Mouse (Mus musculus) gastrocnemius, postnatal 25 days (tissue): ENCODE results near the gene Tnfrsf8. TPM values are rescaled to one million over a fixed set of nuclear protein-coding genes. Genes with fewer than 3 reads are reported as not detected.
A peak's percentile ranks its signal among the peaks of the same experiment; 100 is the strongest.

Experiments used
- DNase-seq: peaks from one replicate; pipeline ENCODE4 v3.0.0; 2022
- total RNA-seq, 2 experiments: library from RNA; stranded (reverse); gene quantifications; 1 replicate in 1 of 2; 2 replicates in 1 of 2; pipeline ENCODE4 v1.2.3; 2021

Gene Tnfrsf8
- total RNA-seq, 2 experiments from 2014 or later, result 0.08 TPM; not detected in 1

DNA sequence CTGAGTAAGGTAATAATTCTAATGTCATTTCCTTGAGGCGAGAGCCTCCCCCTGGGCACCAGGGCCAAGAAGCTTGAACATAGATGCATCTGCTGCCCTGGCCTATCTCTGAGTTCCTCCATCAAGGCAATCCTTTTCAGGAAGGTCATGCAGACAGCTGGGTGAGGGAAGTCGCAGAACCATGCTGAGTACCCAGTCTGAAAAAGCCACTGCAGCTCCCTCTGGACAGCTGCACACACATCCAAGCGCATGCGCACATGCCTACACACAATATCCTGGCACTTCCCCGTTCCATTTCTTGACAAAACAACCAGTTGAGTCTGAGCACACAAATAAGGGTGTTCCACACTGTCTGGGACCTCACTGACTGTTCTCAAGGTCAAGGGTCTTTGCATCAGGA, 83.2 kb downstream of the Tnfrsf8 start:
- DNase-seq, result no peak

DNA sequence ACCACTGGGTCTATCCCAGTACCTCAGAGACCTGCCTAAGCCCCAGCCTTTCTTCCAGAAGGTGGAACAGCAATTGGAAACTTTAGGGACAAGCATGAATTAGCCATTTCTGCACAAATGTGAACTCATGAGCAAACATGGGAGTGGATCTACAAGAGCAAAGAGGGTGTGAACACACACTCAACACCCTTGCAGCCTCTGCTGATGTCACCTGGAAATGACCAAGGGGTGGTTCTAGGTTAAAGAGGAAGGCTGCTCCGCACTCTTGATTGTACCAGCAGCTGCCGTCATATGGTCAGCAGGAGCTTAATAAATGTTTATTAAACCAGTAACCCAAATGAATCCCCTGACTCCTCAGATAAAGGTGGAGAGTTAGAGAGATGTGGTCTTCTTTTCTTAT, 84.3 kb downstream of the Tnfrsf8 start:
- DNase-seq, result no peak

DNA sequence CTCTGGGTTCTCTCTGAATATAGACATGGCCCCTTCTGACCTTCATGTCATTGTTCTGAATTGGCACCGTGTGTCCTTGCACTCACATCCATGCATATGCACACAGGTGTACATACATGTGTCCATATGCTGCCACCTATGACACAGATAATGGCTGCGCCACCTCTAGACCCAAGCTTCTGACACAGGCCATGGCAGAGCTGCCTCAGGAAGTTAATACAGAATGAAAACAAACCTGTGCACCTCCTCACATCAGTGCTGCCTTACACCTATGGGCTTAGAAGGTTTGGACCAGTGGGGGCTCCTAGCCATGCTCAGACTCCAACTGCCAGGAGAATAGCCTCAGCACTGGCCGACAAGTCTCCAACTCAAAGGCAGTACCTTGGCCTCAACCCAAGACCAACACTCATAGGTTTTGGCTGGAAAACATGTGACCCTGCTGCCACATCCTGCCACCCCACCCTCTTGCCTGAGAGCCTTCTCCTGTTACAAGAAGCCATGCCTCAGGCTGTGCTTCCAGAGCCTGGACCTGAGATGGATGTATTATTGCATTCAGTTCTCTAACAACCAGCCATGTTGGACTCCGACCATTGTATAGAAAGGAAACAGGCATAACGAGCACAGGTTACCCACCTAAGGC, 85.3 kb downstream of the Tnfrsf8 start:
- DNase-seq, result no peak

DNA sequence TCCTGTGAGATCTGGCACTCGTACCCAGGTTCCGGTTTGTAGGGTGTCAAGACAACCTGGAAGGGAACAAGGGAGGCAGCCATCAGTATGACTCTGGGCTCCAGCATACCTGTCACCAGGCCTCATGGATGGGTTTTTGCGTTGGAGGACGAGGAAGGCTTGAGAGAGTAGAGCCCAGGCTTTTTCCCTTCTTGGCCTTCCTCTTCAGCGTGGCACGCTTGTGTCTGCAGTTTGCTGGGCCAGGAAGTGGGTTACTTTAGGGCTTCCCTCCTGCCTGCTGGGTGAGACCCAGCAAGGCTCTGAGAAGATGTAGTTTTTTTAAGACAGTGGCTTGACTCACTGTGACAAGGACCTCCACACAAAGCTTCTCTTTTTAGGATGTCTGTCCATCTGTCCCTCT, 85.9 kb downstream of the Tnfrsf8 start:
- DNase-seq, result no peak

DNA sequence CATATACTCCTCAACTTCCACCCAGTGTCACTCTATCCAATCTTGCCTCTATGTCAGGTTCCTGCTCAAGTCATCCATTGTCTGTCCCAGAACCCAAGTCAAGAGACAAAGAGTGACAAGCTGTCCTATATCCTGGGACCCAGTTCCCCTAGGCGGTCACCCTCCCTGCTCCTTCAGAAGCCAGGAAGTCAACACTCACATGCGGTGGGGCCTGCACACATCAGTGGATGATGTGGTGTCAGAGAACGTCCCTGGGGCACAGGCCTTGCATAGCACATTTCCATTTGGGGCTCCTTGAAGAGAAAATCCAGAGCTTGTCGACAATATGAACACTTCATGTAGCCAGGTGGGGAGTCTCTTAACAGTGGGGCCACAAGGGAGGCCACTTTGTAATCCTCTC, 90.4 kb downstream of the Tnfrsf8 start:
- DNase-seq, result no peak

DNA sequence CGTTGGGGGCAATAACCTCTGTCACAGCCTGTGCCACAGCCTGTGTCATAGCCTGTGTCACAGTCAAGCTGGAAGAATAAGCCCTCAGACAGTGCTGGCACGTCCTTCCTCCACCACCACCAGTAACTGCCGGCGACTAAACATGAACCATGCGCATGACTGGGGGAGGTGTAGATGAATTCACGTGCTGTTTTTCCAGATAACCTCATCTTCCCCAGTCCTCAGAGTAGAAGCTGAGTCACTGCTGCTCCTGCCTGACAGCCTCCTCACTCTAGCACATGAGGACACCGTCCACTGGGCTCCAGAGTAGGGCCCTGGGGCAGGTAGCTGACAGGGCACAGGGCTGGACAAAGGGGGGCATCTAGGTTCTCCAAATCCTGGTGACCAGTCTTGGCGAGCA, 92.9 kb downstream of the Tnfrsf8 start:
- no peak for DNase-seq

DNA sequence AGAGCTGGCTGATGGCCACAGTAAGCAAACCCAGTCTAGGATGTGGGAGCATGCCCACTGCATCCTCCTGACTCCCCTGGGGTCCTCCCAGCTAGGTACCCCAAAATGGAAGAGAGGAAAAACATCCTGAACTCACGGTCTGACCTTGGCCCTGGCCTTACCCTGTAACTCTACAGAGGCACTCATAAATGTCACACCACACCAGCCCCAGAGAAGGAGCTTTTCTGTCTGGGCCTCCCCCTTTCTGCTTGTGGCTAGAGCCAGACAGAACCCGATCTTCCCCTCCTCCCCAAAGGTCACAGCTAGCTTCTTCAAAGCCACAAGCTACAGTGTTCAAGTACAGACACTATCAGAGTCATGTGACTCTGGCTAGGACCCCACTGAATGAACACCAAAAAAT, 93.6 kb downstream of the Tnfrsf8 start:
- no peak for DNase-seq

DNA sequence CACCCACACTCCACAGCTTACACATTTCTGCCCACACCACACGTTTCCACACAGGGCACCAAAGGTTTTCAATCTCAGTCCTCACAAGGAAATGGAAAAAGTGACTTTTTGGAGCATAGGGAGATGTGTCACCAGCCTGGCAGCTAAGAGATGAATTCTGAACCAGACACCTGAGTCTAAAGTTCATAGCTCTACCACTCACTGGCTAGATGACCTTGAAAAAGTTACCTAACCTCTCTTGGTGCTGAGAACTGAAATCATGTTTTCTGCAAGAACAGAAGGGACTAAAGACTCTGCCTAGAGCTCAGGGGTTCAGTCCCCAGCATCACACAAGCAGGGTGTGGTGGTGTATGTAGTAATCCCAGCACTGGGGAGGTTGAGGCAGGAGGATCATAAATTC, 95.0 kb downstream of the Tnfrsf8 start:
- DNase-seq, result no peak

DNA sequence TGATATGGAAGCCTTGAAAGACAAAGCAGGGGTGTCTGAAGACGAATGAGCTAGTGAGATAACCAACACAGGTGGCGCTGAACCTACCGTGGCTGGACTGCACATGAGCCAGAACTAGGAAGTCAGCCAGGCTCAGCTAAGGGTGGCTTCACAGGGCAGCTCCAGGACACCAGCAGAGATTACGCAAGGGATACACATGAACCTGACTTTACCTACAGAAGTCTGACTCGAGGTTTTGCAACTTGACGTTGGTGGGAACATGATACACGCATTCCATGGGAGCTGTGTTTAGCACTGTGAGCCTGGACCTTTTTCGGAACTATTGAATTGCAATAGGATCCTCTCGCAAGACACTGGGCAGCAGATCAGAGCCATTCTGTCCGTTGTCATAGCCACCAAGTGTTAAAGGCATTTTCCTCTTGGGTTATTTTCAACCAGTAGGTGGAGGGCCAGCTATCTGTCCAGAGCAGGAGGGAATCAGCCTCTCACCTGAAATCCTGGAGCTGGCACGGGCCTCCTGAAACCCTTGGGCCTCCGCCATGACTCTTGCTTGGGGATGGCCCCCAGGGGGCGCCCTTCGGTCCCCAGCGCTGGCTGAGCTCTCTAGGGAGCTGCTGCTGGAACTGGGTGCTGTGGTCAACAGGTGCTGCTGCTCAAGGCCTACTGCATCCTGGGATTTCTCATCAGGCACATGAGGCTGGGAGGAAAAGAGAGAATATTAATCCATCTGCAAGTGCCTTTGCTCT, 95.6 kb downstream of the Tnfrsf8 start:
- peak; percentile 49 for DNase-seq

DNA sequence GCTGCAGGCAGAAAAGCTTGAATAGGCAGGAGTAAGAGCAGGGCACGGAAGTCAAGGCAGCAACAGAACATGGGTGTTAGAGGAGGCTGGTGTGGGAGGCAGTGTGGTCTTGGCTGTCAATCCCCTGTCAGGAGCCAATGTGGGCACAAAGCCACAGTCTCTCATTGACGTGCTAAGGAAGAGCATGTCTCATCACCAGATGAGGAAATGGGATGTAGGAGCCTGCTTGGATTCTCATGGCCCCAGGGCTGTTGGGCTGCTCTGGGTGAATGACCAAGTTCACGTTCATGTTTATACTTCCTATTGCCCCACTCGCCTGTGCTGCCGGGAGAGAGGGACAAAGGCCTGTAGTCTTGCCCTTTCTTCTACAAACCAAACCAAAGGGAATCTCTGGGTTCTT, 97.1 kb downstream of the Tnfrsf8 start:
- no peak for DNase-seq

Other genes with a start within 250 kb of the Tnfrsf8 start
- 10 to 100 TPM; 26.7 to 32.8 TPM for gene Vps13d, start 120.2 kb downstream of the Tnfrsf8 start, total RNA-seq
- 1 to 10 TPM; 2.2 to 3.7 TPM for gene Tnfrsf1b, start 68.3 kb downstream of the Tnfrsf8 start, total RNA-seq
- under 1 TPM; 0.15 to 0.19 TPM for gene Zfp990, start 195.6 kb upstream of the Tnfrsf8 start, total RNA-seq